Mouse (Mus musculus) olfactory bulb, adult 2 months (tissue): Measurements from ENCODE around the gene Hnf4a. TPM values are rescaled to one million over a fixed set of nuclear protein-coding genes. Genes with fewer than 3 reads are reported as not detected.
A peak's percentile ranks its signal among the peaks of the same experiment; 100 is the strongest.

Source experiments
- H3K27ac ChIP-seq: fragments of 200-500 bp; 2 replicates; pipeline ENCODE4 v1.5.1; 2012; ENCODE audit warnings: low read depth, low read length; ENCODE audit not compliant: insufficient read depth
- H3K4me1 ChIP-seq: fragments of 200-500 bp; 2 replicates; pipeline ENCODE4 v1.6.1; 2012; ENCODE audit warnings: low read length; ENCODE audit not compliant: control insufficient read depth, insufficient read depth
- H3K4me3 ChIP-seq: fragments of 200-500 bp; 2 replicates; pipeline ENCODE4 v1.5.1; 2012; ENCODE audit warnings: mild to moderate bottlenecking, low read depth, low read length, moderate library complexity; ENCODE audit not compliant: insufficient read depth
- CTCF ChIP-seq: fragments of 200-500 bp; IDR thresholded peaks from 2 replicates; pipeline ENCODE4 v1.5.1; 2012; ENCODE audit warnings: low read depth, mild to moderate bottlenecking, low read length, moderate library complexity; ENCODE audit not compliant: insufficient read depth
- POLR2A ChIP-seq: fragments of 200-500 bp; IDR thresholded peaks from 2 replicates; pipeline ENCODE4 v1.6.1; 2012; ENCODE audit warnings: mild to moderate bottlenecking, low read depth, low read length, moderate library complexity; ENCODE audit not compliant: insufficient read depth
- WGBS: fragments of 180-500 bp; shearing (Covaris S2); methylation state at CpG from one replicate; pipeline ENCODE4 v1.1.7; 2018; 5-methylcytosine and 5-hydroxymethylcytosine counted together
- polyA plus RNA-seq: library from polyadenylated mRNA; stranded (reverse); fragments of >200 nt; gene quantifications from 2 replicates; pipeline ENCODE4 v1.2.4, GENCODE M21; 2012; ENCODE audit warnings: low replicate concordance; ENCODE audit not compliant: missing spikeins, insufficient read depth, insufficient read length

Hnf4a gene
- polyA plus RNA-seq, 1 experiment = not detected

- WGBS = 90% methylated on average over 10 of the region's 10 CpGs
- H3K27ac ChIP-seq = no peak overlapping the region
- no peak overlapping the region for H3K4me3 ChIP-seq
- H3K4me1 ChIP-seq = peaks cover 2% of the 10 kb centered on the region
- no peak for TF ChIP-seq CTCF
These were observed 87.2 kb downstream of the Hnf4a start for GRCm38 (mm10) chr2:163593636-163594282.

- Histone ChIP-seq H3K4me3 (no peak overlapping the region), H3K27ac (0 out of 2 replicates have a peak overlapping the region, but pooled peaks have one; percentile 80), H3K4me1 (peaks cover 2% of the 10 kb centered on the region)
- TF ChIP-seq CTCF = no peak
- no peak for TF ChIP-seq POLR2A
- 23% methylated on average over 2 of the region's 2 CpGs for WGBS
These were observed 88.5 kb downstream of the Hnf4a start for GRCm38 (mm10) chr2:163595119-163595518.

GRCm38 (mm10) chr2:163596057-163596872 is 89.7 kb downstream of the Hnf4a start:
- 76% methylated on average over 13 of the region's 13 CpGs for WGBS
- H3K27ac ChIP-seq = peak overlapping the region; percentile 80; the same call in 1 of the 2 replicates
- peaks cover 2% of the 10 kb centered on the region for H3K4me1 ChIP-seq
- no peak overlapping the region for H3K4me3 ChIP-seq
- TF ChIP-seq POLR2A (no peak), CTCF (no peak)

GRCm38 (mm10) chr2:163596873-163597155 is 90.2 kb downstream of the Hnf4a start:
- WGBS = 82% methylated on average over 3 of the region's 3 CpGs
- Histone ChIP-seq H3K27ac (peak overlapping the region; percentile 24; the same call in 1 of the 2 replicates), H3K4me3 (no peak overlapping the region), H3K4me1 (peaks cover 5% of the 10 kb centered on the region)
- TF ChIP-seq POLR2A (no peak), CTCF (no peak)

GRCm38 (mm10) chr2:163597661-163598060 is 91.1 kb downstream of the Hnf4a start:
- TF ChIP-seq POLR2A (no peak), CTCF (no peak)
- Histone ChIP-seq H3K27ac (no peak overlapping the region), H3K4me3 (no peak overlapping the region), H3K4me1 (peaks cover 5% of the 10 kb centered on the region)
- WGBS = 58% methylated on average over 4 of the region's 4 CpGs

GRCm38 (mm10) chr2:163599226-163599625 is 92.6 kb downstream of the Hnf4a start:
- WGBS = 8% methylated on average over 1 of the region's 1 CpGs
- Histone ChIP-seq H3K4me1 (peaks cover 5% of the 10 kb centered on the region), H3K4me3 (no peak overlapping the region), H3K27ac (no peak overlapping the region)
- TF ChIP-seq CTCF (peak; percentile 43; the same call in 1 of the 2 replicates), POLR2A (no peak)

GRCm38 (mm10) chr2:163601066-163601465 is 94.5 kb downstream of the Hnf4a start:
- peaks cover 3% of the 10 kb centered on the region for H3K4me1 ChIP-seq
- H3K27ac ChIP-seq = no peak overlapping the region
- no peak overlapping the region for H3K4me3 ChIP-seq
- no peak for TF ChIP-seq CTCF
- no peak for TF ChIP-seq POLR2A
- 79% methylated on average over 7 of the region's 7 CpGs for WGBS

- peak overlapping the region; percentile 75 for H3K27ac ChIP-seq
- 64% methylated on average over 7 of the region's 7 CpGs for WGBS
- H3K4me1 ChIP-seq = peaks cover 3% of the 10 kb centered on the region
- TF ChIP-seq CTCF = no peak
- TF ChIP-seq POLR2A = no peak
- H3K4me3 ChIP-seq = peak overlapping the region; percentile 88; the same call in 1 of the 2 replicates
These were observed 95.1 kb downstream of the Hnf4a start for GRCm38 (mm10) chr2:163601712-163602100.

GRCm38 (mm10) chr2:163602101-163602971 is 95.7 kb downstream of the Hnf4a start, which contains the start of gene Ttpal:
TSS of gene Ttpal (plus strand) at chr2:163602314.
- Histone ChIP-seq H3K27ac (peak within 1 kb of the TSS; percentile 75), H3K4me1 (peaks cover 3% of the 10 kb centered on the region), H3K4me3 (peak within 1 kb of the TSS; percentile 88)
- WGBS = 1% methylated on average over 57 of the region's 57 CpGs
- TF ChIP-seq POLR2A (peak; percentile 97), CTCF (peak; percentile 69)
